Mouse (Mus musculus): ENCODE measurements at regions not wholly inside any gene's neighbourhood (a gene's known extent, or its start where the extent isn't known, plus 50 kb on each side); places are given as distances from the start of the nearest gene placed in this dataset.

DNA sequence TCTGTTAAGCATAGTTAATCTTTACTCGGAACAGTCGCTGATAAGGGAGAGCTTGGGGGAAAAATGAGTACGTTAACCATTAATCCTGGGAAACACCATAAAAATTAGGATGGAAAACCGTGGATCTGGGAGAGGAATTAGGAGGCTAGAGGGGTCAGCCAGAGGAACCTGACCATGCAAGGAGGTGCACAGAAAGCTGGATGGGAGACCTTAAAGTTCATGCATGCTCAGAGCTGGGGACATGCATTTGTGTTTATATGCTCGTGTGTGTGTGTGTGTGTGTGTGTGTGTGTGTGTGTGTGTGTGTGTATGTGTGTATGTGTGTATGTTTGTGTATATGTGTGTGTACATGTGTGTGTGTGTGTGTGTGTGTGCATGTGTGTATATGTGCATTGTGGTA, 143.2 kb upstream of the Irf2bp2 start:
- no peak for DNase-seq

- DNase-seq: peak; percentile 71 to 73
Observed at GRCm38 (mm10) chr8:126736441-126736962, 142.7 kb upstream of the Irf2bp2 start.

DNA sequence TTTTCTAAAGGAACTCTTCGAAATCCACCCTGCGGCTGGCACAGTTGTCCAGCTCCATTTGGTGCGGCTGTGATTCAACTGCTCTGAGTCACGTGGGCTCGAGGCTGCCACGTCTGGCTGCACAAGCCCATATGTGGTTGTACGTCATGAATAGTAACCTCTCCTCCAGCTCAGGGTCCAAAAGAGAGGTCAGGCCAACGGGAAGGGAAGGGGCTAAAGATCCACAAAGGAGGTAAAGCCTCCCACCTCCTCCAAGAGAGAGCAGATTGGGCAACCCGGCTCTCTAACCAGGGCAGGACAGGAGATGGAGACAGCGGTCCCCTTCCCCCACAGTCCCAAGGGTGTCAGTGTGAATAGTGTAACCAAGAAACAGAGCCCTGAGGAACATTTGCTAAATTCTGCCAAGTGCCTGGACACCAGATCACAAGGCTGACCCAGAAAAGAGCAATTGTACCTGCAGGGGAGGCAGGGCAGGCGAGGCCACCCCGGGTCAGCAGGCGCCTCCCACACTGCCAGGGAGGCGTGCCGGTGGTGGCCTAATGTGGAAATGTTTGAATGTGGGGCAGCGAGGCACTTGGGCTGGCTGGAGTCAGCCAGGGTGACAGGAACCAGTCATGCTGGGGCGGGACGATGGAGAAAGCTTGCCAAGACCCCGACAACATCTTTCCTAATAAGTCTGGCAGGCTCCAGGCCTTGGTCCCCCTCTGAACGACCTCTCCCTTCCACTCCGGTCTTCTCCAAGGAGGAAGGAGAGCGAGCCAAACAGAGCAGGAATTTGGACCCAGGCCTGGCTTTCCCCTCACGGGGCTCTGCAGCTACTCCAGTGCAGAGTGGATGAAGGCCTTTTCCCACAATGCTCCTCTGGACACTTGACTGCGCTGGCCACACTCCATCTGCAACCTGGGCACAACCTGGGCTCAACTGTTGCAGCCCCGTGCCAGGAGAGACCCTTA, 142.0 kb upstream of the Irf2bp2 start:
- peak; percentile 73 to 82 for DNase-seq

DNA sequence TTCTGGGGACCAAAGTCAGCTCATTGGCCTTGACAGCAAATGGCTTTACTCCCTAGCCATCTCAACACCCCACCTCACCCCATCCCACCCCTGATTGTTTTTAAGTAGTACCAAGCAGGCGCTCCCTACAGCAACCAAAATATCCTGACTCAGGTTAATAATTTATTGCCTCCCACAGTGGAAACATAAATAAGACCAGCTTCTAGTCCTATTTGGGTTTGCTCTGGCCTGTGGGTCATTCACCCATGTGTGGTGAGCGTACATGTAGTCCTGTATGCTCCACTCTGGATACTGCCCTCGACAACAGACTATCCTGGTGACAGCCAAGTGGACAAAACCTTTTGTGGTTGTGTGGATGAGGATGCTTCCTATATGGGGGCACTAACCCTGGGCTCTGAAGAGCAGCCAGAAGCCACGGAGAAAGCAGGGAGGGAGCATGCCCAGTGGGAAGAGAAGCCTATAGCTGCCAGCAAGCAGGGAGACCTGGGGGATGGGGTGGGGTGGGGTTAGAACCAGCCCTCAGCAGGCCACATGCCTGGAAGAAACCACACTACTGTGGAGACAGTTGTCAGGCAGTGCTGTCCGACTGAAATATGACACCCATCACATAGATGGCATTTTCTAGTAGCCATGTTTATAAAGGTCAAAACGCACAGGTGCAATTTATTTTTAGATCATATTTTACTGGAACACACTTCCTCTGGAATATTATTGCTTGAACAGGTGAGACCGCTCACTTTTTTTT, 141.1 kb upstream of the Irf2bp2 start:
- no peak for DNase-seq

DNA sequence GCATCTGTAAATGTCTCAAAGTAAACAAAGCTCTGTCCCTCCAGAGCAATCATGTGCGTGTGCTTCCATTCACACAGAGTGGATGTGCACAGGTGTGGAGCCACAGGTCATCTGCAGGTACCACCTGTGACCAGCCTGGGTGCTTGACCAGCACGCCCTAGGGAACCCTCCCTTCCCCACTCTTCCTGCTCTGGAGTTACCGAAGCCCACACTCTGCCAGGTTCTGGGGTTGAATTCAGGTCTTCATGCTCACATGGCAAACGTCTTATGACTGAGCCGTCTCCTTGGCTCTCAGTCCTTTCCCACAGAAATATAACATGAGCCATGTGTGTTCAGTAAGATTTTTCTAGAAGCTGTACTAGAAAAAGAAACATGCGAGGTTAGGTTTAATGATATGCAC, 140.0 kb upstream of the Irf2bp2 start:
- DNase-seq: no peak

DNA sequence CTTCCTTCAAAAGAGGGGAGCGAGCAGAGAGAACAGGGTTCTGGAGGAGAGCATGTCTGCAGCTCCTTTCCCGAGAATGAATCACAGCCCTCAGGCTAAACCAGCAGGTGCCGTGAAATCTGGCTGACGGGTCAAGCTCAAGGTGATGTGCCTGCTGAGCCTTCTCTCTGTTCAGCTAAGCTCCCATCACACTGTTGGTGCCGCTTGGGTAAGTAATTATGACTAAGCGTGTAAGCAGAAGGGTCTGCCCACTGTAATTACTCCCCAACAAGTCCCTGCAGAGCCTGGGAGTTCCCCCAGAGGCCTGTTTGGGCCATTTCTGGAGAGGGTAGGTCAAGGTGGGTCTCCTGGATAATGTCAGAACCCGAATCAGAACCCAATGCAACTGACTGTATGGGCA, 139.5 kb upstream of the Irf2bp2 start:
- DNase-seq: no peak

DNA sequence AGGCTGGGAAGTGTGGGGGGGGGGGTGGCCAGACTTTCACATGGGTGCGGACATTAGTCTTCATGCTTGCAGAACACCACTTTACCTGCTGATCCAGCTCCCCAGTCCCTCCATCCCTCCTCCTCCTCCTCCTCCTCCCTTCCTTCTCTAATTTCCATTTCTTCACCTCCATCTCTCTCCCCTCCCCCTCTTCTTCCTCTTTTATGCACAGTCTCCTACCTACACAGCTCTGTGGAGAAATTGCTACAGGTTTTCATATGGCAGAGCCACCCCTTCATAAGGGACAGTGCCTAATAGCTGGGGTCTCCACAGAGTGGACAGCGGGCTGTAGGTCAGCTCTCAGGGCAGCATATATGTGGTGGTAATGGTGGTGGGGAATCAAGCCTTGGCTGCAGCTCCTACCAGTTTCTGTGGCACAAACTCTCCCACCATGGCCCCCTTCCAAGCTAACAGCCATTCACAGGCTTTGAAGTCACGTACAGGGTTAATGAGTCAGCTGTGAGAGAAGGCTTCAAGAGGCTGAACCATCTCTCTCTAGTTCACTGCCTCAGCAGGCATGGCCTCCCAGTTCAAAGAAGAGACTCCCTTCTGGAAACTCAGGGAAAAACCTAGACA, 136.3 kb upstream of the Irf2bp2 start:
- DNase-seq: no peak

GRCm38 (mm10) chr8:126728987-126729632, 135.3 kb upstream of the Irf2bp2 start:
- DNase-seq: no peak

DNA sequence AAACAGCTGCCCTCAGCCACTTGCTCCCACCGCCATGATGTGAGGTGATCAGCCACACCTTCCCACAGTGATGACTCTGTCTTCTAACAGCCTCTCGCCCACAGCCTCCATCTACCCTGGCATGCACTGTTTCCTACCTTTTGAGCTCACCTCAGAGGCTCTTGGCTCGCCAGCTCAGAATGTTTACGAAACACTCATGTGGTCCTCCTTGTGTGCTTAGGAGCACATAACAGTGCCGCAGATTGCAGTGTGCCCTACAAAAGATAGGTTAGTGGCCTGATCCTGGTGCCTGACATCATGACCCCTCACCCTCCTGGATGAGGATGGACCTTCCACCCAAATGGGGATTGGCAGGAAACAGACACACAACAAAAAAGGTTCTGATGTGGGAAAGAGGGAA, 134.3 kb upstream of the Irf2bp2 start:
- DNase-seq: no peak

DNA sequence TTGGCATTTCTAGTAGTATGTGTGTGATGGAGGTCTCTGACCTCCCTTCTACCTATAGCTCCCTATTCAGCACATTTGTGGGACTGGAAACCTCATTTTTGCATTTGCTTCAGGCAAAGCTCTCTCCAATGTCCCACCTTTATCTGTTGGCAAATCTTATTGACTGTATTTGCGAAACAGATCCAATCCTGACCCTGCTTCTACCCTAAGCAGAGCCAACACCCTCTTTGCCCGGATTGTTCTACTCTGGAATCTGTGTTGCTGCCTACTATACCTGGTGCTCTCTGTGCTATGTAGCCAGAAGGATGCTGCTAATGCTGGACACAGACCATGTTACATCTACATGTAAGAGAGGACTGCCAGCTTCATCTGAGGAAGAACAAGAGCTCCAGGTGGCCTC, 133.3 kb upstream of the Irf2bp2 start:
- no peak for DNase-seq

GRCm38 (mm10) chr8:126723259-126724122, 129.7 kb upstream of the Irf2bp2 start:
- no peak for DNase-seq

DNA sequence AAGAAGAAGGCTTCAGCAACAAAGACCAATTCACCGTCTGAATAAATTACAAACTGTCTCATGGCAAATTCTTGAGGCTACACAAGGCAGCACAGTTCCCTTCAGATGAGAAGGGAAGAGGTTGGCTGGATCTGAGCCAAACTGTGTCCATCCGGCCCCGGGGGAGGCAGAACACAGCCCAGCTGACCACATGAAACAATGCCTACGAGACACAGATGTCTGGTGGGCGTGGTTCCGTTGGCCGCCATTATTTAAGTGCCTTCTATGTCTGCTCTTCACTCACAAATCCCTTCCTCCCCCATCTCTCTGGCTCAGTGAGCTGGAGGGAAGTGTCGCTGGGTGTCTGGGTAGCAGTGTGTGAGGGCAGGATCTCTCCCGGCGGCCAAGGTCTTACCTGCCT, 127.8 kb upstream of the Irf2bp2 start:
- DNase-seq: no peak

- DNase-seq: no peak
Observed at GRCm38 (mm10) chr8:126720473-126721145, 126.8 kb upstream of the Irf2bp2 start.

- DNase-seq: no peak
Observed at GRCm38 (mm10) chr8:126719748-126720147, 126.0 kb upstream of the Irf2bp2 start.

DNA sequence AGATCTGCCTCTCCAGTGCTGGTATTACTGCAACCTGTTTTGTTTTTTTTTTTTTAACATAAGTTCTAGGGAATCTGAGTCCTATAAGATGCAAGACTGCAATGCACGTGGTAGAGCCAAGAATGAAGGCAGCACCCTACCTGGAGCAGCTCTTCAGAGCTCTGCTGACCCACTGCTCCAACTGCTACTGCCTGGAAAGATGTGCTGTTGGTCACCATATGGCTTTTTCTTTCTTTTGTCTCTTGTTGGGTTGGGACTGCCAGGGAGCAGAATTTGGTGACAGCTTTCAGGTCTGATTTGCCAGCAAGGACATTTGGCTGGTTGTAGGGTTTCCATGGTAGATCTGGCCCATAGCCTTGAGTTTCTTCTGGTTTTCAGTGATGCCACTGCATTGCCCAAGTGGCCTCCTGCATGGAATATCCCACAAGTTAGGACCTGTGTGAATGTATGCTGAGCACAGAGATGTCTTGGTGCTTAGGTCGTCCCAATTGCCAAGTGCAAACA, 123.9 kb upstream of the Irf2bp2 start:
- peak; percentile 34 to 41 for DNase-seq

GRCm38 (mm10) chr8:126715666-126716065, 121.9 kb upstream of the Irf2bp2 start:
- DNase-seq: no peak

GRCm38 (mm10) chr8:126713602-126714145, 119.9 kb upstream of the Irf2bp2 start:
- DNase-seq: no peak

GRCm38 (mm10) chr8:126713181-126713580, 119.4 kb upstream of the Irf2bp2 start:
- DNase-seq: no peak

GRCm38 (mm10) chr8:126712749-126713148, 119.0 kb upstream of the Irf2bp2 start:
- no peak for DNase-seq

DNA sequence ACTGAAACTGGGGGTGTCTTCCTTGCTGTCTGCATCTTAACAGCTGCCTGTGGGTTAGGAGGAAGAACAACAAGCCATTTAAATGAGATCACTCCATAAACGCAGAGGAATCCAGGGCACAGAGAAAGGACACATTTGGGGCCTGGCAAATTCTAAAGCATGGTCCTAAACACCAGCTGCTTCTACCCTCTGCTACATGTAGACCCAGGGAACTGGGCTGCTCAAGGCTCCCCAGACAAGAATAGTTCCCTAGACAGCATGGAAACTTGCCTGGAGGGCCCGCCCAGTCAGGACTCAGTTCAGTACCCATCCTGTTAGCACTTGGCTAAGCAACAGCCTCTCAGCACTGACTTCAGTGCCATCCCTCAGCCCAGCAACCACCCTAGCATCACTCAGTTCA, 115.2 kb upstream of the Irf2bp2 start:
- no peak for DNase-seq

All from layer of hippocampus, postnatal 36 days (tissue).